Mouse (Mus musculus) adrenal gland (tissue): ENCODE measurements at regions not wholly inside any gene's neighbourhood (a gene's known extent, or its start where the extent isn't known, plus 50 kb on each side); places are given as distances from the start of the nearest gene placed in this dataset.

Source experiments
- intact Hi-C: fragments of 180-260 bp; cut with DNase I; formaldehyde crosslinking; loops from one replicate; pipeline ENCODE4 v1.15.1; 2025

- intact Hi-C loops: no loop called here
Observed at GRCm38 (mm10) chr10:125787441-125788060, 178.4 kb upstream of the Lrig3 start.

GRCm38 (mm10) chr10:125788262-125788661 is 177.7 kb upstream of the Lrig3 start:
- intact Hi-C loops: no loop called here

GRCm38 (mm10) chr10:125790924-125791323 is 175.0 kb upstream of the Lrig3 start:
- intact Hi-C loops: no loop called here

GRCm38 (mm10) chr10:125794504-125794903 is 171.5 kb upstream of the Lrig3 start:
- intact Hi-C loops: no loop called here

- intact Hi-C loops: no loop called here
Observed at GRCm38 (mm10) chr10:125795323-125795722, 170.6 kb upstream of the Lrig3 start.

GRCm38 (mm10) chr10:125798678-125799077 is 167.3 kb upstream of the Lrig3 start:
- intact Hi-C loops: no loop called here

GRCm38 (mm10) chr10:125800572-125801114 is 165.3 kb upstream of the Lrig3 start:
- intact Hi-C loops: no loop called here

- intact Hi-C loops: no loop called here
Observed at GRCm38 (mm10) chr10:125801450-125801849, 164.5 kb upstream of the Lrig3 start.

- intact Hi-C loops: no loop called here
Observed at GRCm38 (mm10) chr10:125802923-125803583, 162.9 kb upstream of the Lrig3 start.

GRCm38 (mm10) chr10:125809763-125810361 is 156.1 kb upstream of the Lrig3 start:
- intact Hi-C loops: no loop called here

- intact Hi-C loops: no loop called here
Observed at GRCm38 (mm10) chr10:125810590-125810989, 155.4 kb upstream of the Lrig3 start.

GRCm38 (mm10) chr10:125814191-125814887 is 151.6 kb upstream of the Lrig3 start:
- intact Hi-C loops: no loop called here

- intact Hi-C loops: no loop called here
Observed at GRCm38 (mm10) chr10:125832134-125832533, 133.8 kb upstream of the Lrig3 start.

- intact Hi-C loops: no loop called here
Observed at GRCm38 (mm10) chr10:125832764-125833163, 133.2 kb upstream of the Lrig3 start.

- intact Hi-C loops: no loop called here
Observed at GRCm38 (mm10) chr10:125833989-125834388, 132.0 kb upstream of the Lrig3 start.

- intact Hi-C loops: no loop called here
Observed at GRCm38 (mm10) chr10:125838982-125839381, 127.0 kb upstream of the Lrig3 start.

- intact Hi-C loops: no loop called here
Observed at GRCm38 (mm10) chr10:125839621-125840141, 126.3 kb upstream of the Lrig3 start.

- intact Hi-C loops: no loop called here
Observed at GRCm38 (mm10) chr10:125840388-125840787, 125.6 kb upstream of the Lrig3 start.

- intact Hi-C loops: no loop called here
Observed at GRCm38 (mm10) chr10:125844336-125844865, 121.6 kb upstream of the Lrig3 start.

GRCm38 (mm10) chr10:125845014-125845514 is 120.9 kb upstream of the Lrig3 start:
- intact Hi-C loops: no loop called here

GRCm38 (mm10) chr10:125850370-125850769 is 115.6 kb upstream of the Lrig3 start:
- intact Hi-C loops: no loop called here
